Mouse (Mus musculus) frontal cortex, postnatal 10 days (tissue): ENCODE data around the gene Popdc2.
A peak's percentile ranks its signal among the peaks of the same experiment; 100 is the strongest.

Experiments
- DNase-seq, 2 experiments: peaks; one replicate each; pipeline ENCODE4 v3.0.0; 2022; ENCODE audit warnings: low spot score in 2 of 2, mixed read lengths in 1 of 2

The Popdc2 gene

GRCm38 (mm10) chr16:38354185-38354913 is 7.7 kb upstream of the Popdc2 start:
- no peak for DNase-seq

GRCm38 (mm10) chr16:38358256-38358812 is 3.7 kb upstream of the Popdc2 start:
- no peak for DNase-seq

GRCm38 (mm10) chr16:38359241-38359640 is 2.8 kb upstream of the Popdc2 start:
- DNase-seq = no peak

GRCm38 (mm10) chr16:38359857-38360256 is 2.2 kb upstream of the Popdc2 start:
- DNase-seq = no peak

GRCm38 (mm10) chr16:38360317-38360716 is 1.7 kb upstream of the Popdc2 start:
- DNase-seq = no peak

- DNase-seq = no peak
Observed at GRCm38 (mm10) chr16:38362493-38363255, 665 bp downstream of the Popdc2 start.

GRCm38 (mm10) chr16:38363256-38363595 is 1.2 kb downstream of the Popdc2 start:
- no peak for DNase-seq

GRCm38 (mm10) chr16:38363657-38364056 is 1.6 kb downstream of the Popdc2 start:
- no peak for DNase-seq

GRCm38 (mm10) chr16:38365390-38365789 is 3.4 kb downstream of the Popdc2 start:
- no peak for DNase-seq

GRCm38 (mm10) chr16:38366231-38366630 is 4.2 kb downstream of the Popdc2 start:
- DNase-seq = no peak

- peak; percentile 41 to 72 for DNase-seq
Observed at GRCm38 (mm10) chr16:38368336-38368735, 6.3 kb downstream of the Popdc2 start.

- DNase-seq = no peak
Observed at GRCm38 (mm10) chr16:38369000-38369399, 7.0 kb downstream of the Popdc2 start.

- DNase-seq = no peak
Observed at GRCm38 (mm10) chr16:38369431-38369830, 7.4 kb downstream of the Popdc2 start.

- DNase-seq = no peak
Observed at GRCm38 (mm10) chr16:38369992-38370484, 8.0 kb downstream of the Popdc2 start.

- DNase-seq = no peak
Observed at GRCm38 (mm10) chr16:38370633-38371374, 8.8 kb downstream of the Popdc2 start.

GRCm38 (mm10) chr16:38371705-38372296 is 9.8 kb downstream of the Popdc2 start:
- DNase-seq = no peak

GRCm38 (mm10) chr16:38372876-38373275 is 10.9 kb downstream of the Popdc2 start:
- no peak for DNase-seq

- no peak for DNase-seq
Observed at GRCm38 (mm10) chr16:38373439-38373838, 11.4 kb downstream of the Popdc2 start.

GRCm38 (mm10) chr16:38373941-38374340 is 11.9 kb downstream of the Popdc2 start:
- no peak for DNase-seq

- no peak for DNase-seq
Observed at GRCm38 (mm10) chr16:38374379-38375140, 12.6 kb downstream of the Popdc2 start.

- no peak for DNase-seq
Observed at GRCm38 (mm10) chr16:38375182-38375581, 13.2 kb downstream of the Popdc2 start.
